Mouse (Mus musculus): Measurements from ENCODE around the gene Mapt.
A peak's percentile ranks its signal among the peaks of the same experiment; 100 is the strongest.

Gene Mapt

DNA sequence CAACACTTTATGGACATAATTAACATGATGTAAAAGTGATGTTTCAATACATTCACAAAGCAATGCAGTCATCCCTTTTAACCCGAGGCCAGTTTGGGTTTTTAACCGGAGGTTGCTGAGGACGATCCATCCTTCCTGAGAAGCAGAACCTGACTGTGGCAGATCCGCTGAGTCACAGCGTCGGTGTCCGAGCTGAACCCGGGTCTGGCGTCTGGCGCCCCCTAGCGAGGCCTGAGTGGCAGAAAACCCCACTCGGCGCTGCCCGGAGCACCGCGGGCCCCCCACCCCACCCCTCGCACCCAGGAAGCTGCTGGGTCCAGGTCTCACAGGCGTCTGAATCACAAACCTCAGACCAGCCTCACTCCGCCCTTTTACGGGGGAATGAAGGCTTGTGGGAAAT lies 47.0 kb downstream of the Mapt start:
- DNase-seq (ENCODE audit: low spot score): no peak

- no peak for DNase-seq (ENCODE audit: low spot score)
Measured at GRCm38 (mm10) chr11:104279049-104279448, 47.9 kb downstream of the Mapt start.

GRCm38 (mm10) chr11:104279538-104279937 lies 48.3 kb downstream of the Mapt start:
- DNase-seq (ENCODE audit: low spot score): no peak

GRCm38 (mm10) chr11:104281501-104281900 lies 50.3 kb downstream of the Mapt start:
- DNase-seq (ENCODE audit: low spot score): no peak

DNA sequence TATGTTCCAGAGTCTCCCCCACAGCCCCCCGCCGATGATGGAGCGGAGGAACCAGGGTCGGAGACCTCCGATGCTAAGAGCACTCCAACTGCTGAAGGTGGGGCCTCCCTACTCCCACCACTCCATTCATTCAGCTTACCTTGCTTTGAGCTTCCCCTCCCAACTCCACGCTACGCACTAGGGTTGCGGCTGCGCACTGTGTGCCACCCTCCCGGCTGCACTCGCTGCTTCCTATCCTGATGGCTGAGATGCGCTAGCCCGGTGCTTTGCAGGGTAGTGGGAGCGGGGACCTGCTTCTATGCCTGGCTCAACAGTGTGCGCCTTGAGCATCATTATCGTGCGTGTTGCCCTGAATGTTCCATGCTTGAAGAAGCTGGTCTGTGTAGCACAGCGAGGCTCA lies 55.9 kb downstream of the Mapt start:
- DNase-seq (ENCODE audit: low spot score): no peak

DNA sequence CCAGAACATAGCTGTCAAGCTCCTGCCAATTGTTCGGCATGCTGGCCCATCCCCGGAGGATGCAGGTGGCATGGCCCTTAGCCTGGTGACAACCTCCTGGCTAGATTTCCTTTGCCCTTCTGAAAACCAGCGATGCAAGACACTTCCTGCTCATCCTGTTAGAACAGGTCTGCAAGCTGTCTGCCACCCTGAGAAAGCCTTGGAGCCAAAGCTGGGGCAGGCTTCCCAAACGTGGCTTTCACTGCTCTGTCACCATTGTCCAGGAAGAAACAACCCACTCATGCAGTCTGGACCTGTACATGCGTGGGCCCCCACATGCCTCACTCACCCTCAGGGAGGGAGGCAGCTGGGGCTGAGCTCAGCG lies 57.6 kb downstream of the Mapt start:
- no peak for DNase-seq (ENCODE audit: low spot score)

DNA sequence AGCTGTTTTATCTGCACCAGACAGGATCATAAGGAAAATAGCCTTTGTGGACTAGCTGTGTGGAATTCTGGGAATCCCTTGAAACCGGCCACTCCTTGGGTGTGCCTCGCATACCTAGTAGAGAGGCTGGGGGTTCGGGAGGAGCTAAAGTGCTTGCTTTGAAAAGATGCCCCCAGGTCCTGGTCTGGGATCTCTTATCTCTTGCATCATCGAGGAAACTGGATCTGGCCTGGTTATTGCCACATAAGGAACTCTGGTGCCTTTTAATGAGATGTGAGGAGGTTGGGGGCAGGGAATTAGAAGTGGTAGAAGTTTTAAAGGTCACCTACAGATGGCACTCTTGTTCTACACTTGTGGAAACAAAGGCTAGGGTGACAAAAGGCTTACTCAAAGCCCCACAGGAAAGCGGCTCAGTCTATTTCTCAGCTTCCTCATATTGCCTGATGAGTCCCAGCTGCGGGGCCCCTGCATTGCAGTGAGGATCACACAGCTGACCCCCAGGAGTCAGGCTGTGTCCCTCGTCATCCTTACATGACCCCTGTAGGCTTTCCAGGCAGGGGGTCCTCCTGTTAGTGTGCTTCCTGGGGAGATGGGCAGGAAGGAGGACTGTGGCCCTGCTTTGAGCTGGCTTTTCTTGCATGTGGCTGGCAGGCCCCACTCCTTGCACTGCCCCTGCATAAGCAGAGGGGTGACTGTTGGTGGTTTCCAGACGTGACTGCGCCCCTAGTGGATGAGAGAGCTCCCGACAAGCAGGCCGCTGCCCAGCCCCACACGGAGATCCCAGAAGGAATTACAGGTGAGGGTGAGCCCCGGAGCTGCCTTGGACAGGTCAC lies 58.2 kb downstream of the Mapt start:
- no peak for DNase-seq (ENCODE audit: low spot score)

- DNase-seq (ENCODE audit: low spot score): no peak
Measured at GRCm38 (mm10) chr11:104292443-104293220, 61.4 kb downstream of the Mapt start.

GRCm38 (mm10) chr11:104293241-104293640 lies 62.1 kb downstream of the Mapt start:
- DNase-seq (ENCODE audit: low spot score): no peak

GRCm38 (mm10) chr11:104295145-104295544 lies 64.0 kb downstream of the Mapt start:
- DNase-seq (ENCODE audit: low spot score): no peak

GRCm38 (mm10) chr11:104295656-104296055 lies 64.5 kb downstream of the Mapt start:
- DNase-seq (ENCODE audit: low spot score): no peak

- no peak for DNase-seq (ENCODE audit: low spot score)
Measured at GRCm38 (mm10) chr11:104297671-104298070, 66.5 kb downstream of the Mapt start.

DNA sequence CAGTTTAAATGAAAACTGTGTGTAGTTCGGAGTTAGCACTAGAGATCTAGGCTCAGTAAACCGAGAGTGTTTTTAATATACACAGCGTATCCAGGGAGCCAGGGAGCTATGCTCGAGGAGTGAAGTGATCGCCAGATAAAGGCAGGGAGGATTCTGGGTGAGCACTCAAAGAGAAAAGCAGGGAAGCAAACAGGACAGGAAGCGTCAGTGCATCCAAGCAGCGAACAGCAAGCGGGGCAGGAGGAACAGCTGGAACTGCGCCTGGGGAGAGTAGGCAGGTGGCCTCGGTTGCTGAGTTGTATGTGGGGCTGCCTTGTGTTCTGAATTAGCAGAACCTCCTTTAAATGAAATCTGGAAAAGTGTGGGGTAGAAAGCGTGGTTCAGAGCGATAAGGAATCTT lies 71.4 kb downstream of the Mapt start:
- no peak for DNase-seq (ENCODE audit: low spot score)

DNA sequence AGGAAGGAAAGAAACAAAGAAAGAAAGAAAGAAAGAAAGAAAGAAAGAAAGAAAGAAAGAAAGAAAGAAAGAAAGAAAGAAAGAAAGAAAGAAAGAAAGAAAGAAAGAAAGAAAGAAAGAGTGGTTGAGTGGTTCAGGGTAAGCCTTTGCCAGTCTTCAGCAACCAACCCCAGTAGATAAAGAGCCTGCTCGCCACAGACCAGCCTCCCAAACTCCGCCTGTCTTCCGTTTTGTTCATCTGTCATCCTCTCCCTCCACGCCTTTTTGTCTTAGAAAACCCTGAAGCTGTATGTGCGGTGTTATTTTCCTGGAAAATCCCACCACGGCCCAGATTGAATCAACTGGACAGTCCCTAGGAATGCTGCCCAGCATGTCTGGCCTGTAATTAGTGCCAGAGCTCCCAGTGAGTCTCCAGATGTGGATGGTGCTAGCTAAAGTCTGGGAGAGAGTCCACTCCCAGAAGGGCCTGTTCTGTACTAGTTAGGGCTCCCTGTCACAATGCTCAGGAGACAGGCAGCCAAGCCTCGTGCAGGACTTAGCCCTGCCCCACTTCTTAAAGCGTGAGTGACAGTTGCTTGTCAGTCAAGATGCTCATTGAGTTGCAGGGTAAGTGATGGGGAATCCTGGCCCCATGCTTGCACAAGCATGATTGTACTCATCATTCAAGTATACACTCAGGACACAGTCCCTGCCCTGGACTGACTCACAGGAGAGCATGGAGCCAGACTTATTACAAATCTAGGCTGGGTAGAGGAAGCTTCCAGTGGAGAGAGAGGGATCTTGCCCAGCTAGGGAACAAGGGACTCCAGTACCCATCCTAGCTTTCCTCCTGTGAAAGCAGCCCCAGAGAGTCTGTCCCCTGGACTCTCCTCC lies 72.1 kb downstream of the Mapt start:
- no peak for DNase-seq (ENCODE audit: low spot score)

- DNase-seq (ENCODE audit: low spot score): no peak
Measured at GRCm38 (mm10) chr11:104305711-104306110, 74.5 kb downstream of the Mapt start.

- DNase-seq (ENCODE audit: low spot score): no peak
Measured at GRCm38 (mm10) chr11:104306483-104306882, 75.3 kb downstream of the Mapt start.

GRCm38 (mm10) chr11:104307136-104307535 lies 75.9 kb downstream of the Mapt start:
- DNase-seq (ENCODE audit: low spot score): no peak

GRCm38 (mm10) chr11:104309377-104310225 lies 78.4 kb downstream of the Mapt start:
- DNase-seq (ENCODE audit: low spot score): no peak

- no peak for DNase-seq (ENCODE audit: low spot score)
Measured at GRCm38 (mm10) chr11:104310226-104310887, 79.2 kb downstream of the Mapt start.

DNA sequence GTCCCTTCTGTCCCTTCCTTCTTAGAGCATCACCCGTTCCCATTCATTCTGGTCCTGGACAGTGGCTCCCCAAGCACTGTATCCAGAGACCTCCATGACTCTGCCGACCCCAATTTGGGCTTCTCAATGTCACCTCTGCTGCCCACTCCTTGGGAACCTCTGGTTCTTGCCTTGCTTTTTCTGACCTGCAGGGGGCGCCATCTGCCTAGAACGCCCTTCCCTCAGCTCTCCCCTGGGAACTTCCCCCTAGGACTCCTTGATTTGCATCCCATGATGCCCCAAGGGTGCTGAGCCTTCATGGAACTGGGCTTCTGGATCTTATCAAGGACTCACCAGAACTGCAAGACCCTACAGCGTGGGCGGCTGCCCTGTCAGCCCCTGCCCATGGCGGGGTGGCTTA lies 80.5 kb downstream of the Mapt start:
- no peak for DNase-seq (ENCODE audit: low spot score)

DNA sequence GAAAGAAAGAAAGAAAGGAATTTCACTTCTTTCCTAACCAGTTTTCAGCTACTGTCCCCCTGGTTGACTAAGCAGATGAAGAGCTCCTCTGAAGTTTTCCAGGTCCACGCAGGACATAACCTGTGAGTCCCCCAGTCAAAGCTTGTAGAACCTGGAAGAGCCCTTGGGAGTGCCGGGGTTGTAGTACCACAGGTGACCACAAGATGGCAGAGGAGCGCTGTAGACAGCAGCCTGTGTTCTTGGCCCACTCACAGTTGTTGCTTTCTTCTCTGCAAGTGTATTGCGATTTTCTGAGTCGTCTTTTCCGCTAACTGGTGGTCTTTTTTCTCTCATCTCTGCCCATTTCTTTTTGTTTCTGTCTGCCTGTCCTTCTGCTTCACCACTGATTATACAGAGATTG lies 84.5 kb downstream of the Mapt start:
- DNase-seq (ENCODE audit: low spot score): peak; percentile 49

All from ovary, postnatal 10 days (tissue).